Mouse (Mus musculus) liver, embryonic 12.5 days (tissue): ENCODE measurements around the gene Cnppd1. TPM values are rescaled to one million over a fixed set of nuclear protein-coding genes. Genes with fewer than 3 reads are reported as not detected.

ENCODE experiments used
- ATAC-seq: fragments of 200-750 bp; cut with Nextera tagmentation; 2 replicates; pipeline ENCODE4 v1.8.0; 2017; ENCODE audit warnings: moderate number of reproducible peaks, mild to moderate bottlenecking, moderate library complexity
- H3K27ac ChIP-seq: fragments of 300-500 bp; sonication (generic); 2 replicates; pipeline ENCODE4 v1.5.1; 2016; ENCODE audit warnings: mild to moderate bottlenecking
- H3K27me3 ChIP-seq: fragments of 300-500 bp; sonication (generic); replicated peaks from 2 replicates; pipeline ENCODE4 v1.6.1; 2016; ENCODE audit warnings: mild to moderate bottlenecking, moderate library complexity
- H3K36me3 ChIP-seq: fragments of 300-500 bp; sonication (generic); 2 replicates; pipeline ENCODE4 v1.6.1; 2016; ENCODE audit warnings: mild to moderate bottlenecking, moderate library complexity
- H3K4me1 ChIP-seq: fragments of 300-500 bp; sonication (generic); 2 replicates; pipeline ENCODE4 v1.6.1; 2016
- H3K4me2 ChIP-seq: fragments of 300-500 bp; sonication (generic); 2 replicates; pipeline ENCODE4 v1.6.1; 2016; ENCODE audit warnings: mild to moderate bottlenecking, moderate library complexity
- H3K4me3 ChIP-seq: fragments of 300-500 bp; sonication (generic); 2 replicates; pipeline ENCODE4 v1.5.1; 2016; ENCODE audit warnings: mild to moderate bottlenecking, moderate library complexity
- H3K9ac ChIP-seq: fragments of 300-500 bp; sonication (generic); 2 replicates; pipeline ENCODE4 v1.6.1; 2016; ENCODE audit warnings: mild to moderate bottlenecking, moderate library complexity
- H3K9me3 ChIP-seq: fragments of 300-500 bp; sonication (generic); replicated peaks from 2 replicates; pipeline ENCODE4 v1.6.1; 2016; ENCODE audit warnings: mild to moderate bottlenecking, moderate library complexity
- WGBS: fragments of 180-500 bp; shearing (Covaris S2); methylation state at CpG from one replicate; pipeline ENCODE4 v1.1.7; 2016; ENCODE audit not compliant: insufficient replicate concordance; 5-methylcytosine and 5-hydroxymethylcytosine counted together
- polyA plus RNA-seq: library from polyadenylated mRNA; unstranded; fragments of >200 nt; fragmentation: Nextera tagmentation; extraction: Ambion mirVana; gene quantifications from 2 replicates; pipeline ENCODE4 v1.2.1, GENCODE M21; 2016

Cnppd1 gene
- polyA plus RNA-seq, 1 experiment from 2014 or later: 53.2 TPM

DNA sequence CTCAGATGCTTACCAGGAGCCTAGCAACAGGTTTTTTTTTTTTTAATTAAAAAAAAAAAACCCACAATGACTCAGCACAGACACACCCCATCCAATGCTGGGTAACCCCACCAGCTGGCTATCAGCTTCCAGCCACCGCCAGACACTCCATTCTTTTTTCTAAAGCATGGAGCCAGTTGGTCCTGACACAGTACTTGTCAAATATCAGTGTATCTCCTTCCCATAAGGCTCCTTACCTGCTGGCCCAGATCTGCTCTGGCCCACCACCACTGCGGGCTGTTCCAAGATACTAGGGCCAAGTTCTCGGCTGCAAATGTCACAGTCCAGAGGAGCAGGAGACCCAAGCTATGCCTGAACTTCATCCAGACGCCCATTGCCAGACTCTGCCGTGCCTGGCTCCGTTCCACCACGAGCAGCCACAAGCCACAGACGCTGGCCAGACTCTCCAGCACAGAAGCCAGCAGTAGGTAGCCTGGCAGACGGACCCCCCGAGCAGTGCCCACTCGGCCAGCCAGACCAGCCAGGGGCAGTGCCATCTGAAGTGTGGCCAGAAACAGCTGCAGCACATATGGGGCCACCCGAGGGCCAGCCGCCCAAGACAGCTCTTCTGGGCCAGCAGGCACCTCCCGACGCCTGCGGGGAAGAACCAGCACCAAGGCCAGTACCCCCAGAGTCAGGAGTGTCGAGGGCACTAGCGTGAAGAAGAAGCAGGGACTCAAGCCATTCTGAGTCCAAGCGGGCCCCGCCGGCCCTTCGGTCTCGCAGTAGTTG, 37.0 kb upstream of the Cnppd1 start:
- WGBS: 3% methylated on average over 23 of the region's 23 CpGs

DNA sequence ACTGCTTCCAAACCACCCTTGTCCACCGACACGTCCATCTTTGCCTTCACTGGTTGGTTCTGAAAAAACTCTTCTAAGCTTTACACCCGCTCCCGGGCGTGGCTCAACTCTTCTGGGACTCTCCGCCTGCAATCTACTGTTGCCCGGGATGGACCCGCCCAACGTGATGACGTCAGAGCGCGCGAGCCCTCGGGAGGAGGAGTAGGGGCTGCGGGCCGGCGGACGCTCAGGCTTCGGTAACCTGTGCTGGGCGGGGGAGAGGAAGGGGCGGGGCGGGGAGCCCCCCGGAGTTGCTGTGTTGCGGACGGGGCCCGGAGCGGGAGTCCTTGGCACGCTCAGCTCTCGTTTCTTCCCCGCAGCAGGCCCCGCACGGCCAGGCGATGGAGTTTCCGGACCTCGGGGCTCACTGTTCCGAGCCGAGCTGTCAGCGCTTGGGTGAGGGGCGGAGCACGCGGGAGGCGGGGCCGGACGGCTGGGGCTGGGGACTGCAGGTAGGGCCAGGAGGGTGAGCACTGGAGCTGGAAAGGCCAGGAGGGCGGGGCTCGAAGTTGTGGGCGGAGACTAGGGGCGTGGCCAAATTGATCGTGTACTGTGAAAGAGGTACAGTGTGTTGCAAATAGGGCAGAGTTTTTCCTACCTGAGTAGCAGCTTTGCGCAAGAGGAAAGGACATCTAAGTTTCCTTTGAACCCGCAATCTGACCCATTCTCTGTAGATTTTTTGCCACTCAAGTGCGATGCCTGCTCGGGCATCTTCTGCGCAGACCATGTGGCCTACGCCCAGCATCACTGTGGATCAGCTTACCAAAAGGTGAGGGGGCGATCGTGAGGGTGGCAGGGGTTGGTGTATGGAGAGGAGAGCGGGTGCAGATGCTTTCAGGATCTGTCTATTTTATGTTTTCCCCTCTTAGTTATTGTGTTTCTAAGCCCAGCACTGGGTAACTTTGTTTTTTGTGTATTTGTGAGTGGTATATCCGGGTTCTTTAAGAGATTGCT, 26.3 kb upstream of the Cnppd1 start, which contains the start of gene Zfand2b:
Gene Zfand2b, plus strand, starts transcription at position 175 of the 993 bp plus-strand sequence.
- H3K27ac ChIP-seq: peak within 1 kb of the TSS; percentile 97
- peaks cover 33% of the 10 kb centered on the region for H3K4me1 ChIP-seq
- peak within 1 kb of the TSS; percentile 87 for H3K9ac ChIP-seq
- no peaks in the 10 kb centered on the region for H3K9me3 ChIP-seq
- WGBS: 1% methylated on average over 53 of the region's 59 CpGs
- H3K4me3 ChIP-seq: peak within 1 kb of the TSS; percentile 83
- H3K4me2 ChIP-seq: peak within 1 kb of the TSS; percentile 82
- ATAC-seq: peak; percentile 96
- peaks cover 43% of the 10 kb centered on the region for H3K36me3 ChIP-seq
- H3K27me3 ChIP-seq: no peaks in the 10 kb centered on the region

More for the DNA sequence above, 37.0 kb upstream of the Cnppd1 start:
- Histone ChIP-seq H3K36me3 (peaks cover 81% of the 10 kb centered on the region), H3K27ac (peak overlapping the region; percentile 99), H3K9me3 (peaks cover 4% of the 10 kb centered on the region; the same call in 1 of the 2 replicates), H3K27me3 (no peaks in the 10 kb centered on the region), H3K4me3 (peak overlapping the region; percentile 87), H3K4me1 (peaks cover 48% of the 10 kb centered on the region), H3K4me2 (peak overlapping the region; percentile 94), H3K9ac (peak overlapping the region; percentile 96)
- peak; percentile 78 for ATAC-seq

DNA sequence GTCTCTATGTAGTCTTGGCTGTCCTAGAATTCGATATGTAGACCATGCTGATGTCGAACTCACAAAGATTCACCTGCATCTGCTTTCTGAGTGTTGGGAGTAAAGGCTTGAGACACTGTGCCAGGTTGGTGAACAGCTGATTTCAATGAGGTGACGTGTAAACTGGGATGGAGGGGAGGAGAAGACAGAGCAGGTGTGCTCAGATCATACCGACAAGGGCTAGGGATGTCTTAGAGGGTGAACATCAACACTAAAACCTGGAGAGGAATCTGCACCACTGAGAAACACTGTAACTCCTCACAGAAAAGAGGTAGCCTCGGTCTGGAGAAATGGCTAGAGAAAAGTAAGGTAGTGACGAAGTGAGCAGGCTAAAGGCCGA, 25.6 kb upstream of the Cnppd1 start:
- peak overlapping the region; percentile 97 for H3K27ac ChIP-seq
- peaks cover 33% of the 10 kb centered on the region for H3K4me1 ChIP-seq
- WGBS: 10% methylated on average over 7 of the region's 7 CpGs
- H3K9ac ChIP-seq: peak overlapping the region; percentile 87
- H3K27me3 ChIP-seq: no peaks in the 10 kb centered on the region
- H3K36me3 ChIP-seq: peaks cover 36% of the 10 kb centered on the region
- no peaks in the 10 kb centered on the region for H3K9me3 ChIP-seq
- H3K4me3 ChIP-seq: peak overlapping the region; percentile 83
- H3K4me2 ChIP-seq: peak overlapping the region; percentile 82
- ATAC-seq: peak; percentile 30

DNA sequence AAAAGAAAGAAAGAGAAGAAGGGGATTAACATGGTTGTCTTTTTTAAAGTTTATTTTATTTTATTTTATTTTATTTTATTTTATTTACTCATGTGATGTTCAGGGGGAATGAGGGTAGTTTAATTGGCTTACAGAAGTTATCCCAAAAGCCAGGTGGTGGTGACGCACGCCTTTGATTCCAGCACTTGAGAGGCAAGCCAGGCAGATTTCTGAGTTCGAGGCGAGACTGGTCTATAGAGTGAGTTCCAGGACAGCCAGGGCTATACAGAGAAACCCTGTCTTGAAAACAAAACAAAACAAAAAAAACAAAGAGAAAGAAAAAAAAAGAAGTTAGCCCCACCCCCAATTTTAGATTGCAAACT, 17.7 kb upstream of the Cnppd1 start:
- 36% methylated on average over 4 of the region's 4 CpGs for WGBS
- ATAC-seq: peak; percentile 68
- Histone ChIP-seq H3K36me3 (no peaks in the 10 kb centered on the region), H3K4me3 (0 out of 2 replicates have a peak overlapping the region, but pooled peaks have one; percentile 6), H3K27ac (peak overlapping the region; percentile 93), H3K4me2 (peak overlapping the region; percentile 44), H3K9me3 (no peaks in the 10 kb centered on the region), H3K4me1 (peaks cover 45% of the 10 kb centered on the region), H3K27me3 (no peaks in the 10 kb centered on the region), H3K9ac (peak overlapping the region; percentile 40)

DNA sequence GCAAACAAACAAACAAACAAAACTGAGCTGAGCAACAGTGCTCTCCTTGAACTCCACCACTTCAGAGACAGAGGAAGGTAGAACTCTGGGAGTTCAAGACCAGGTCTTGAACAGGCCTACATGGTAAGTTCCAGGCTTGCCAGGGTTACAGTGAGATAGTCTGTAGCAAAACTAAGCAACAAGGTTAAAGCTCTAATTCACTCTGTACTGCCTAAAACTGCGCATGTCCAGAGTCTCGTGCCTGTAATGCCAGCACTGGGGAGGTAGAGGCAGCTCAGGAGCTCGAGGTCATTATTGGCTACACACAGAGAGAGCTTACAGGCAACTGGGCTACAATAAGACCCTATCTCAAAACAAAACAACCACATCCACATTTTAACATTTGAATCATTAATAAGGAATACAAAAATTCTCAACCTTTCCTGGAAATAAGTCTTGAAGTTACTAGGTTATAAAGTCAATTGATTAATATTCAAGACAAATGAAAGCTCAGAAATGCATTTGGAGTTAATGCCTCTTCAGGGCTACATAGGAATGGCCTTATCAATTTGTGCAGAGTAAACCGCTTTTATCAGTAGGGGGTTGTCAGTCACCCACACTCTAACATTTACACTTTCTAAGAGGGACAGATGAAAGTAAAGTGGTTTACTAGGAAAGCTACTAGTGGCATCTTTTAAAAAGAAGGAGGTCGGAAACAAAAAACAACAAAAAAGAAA, 17.2 kb upstream of the Cnppd1 start:
- WGBS: 27% methylated on average over 5 of the region's 5 CpGs
- peak overlapping the region; percentile 50; the same call in 1 of the 2 replicates for H3K9ac ChIP-seq
- H3K27me3 ChIP-seq: no peaks in the 10 kb centered on the region
- no peaks in the 10 kb centered on the region for H3K36me3 ChIP-seq
- ATAC-seq: peak; percentile 94
- peak overlapping the region; percentile 44 for H3K4me2 ChIP-seq
- peak overlapping the region; percentile 93 for H3K27ac ChIP-seq
- no peaks in the 10 kb centered on the region for H3K9me3 ChIP-seq
- H3K4me3 ChIP-seq: no peak overlapping the region
- peaks cover 50% of the 10 kb centered on the region for H3K4me1 ChIP-seq

DNA sequence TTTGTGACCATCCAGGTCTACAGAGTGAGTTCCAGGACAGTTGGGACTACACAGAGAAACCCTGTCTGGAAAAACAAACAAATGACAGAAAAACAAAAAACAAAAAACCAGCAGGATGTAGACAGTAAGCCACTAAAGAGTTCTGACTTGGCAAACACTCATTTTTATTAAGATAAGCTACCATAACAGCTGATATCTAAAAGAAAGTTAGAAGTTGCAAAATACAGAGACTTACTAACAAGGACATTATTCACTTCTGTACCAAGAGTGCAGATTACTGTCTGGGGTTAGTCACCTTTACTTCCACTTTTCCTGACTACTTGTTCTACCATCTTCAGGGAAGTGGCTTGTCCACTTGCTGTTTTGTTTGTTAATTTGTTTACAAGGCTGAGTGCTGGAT, 16.5 kb upstream of the Cnppd1 start:
- Histone ChIP-seq H3K9ac (peak overlapping the region; percentile 50; the same call in 1 of the 2 replicates), H3K27me3 (no peaks in the 10 kb centered on the region), H3K27ac (peak overlapping the region; percentile 93), H3K4me3 (no peak overlapping the region), H3K9me3 (no peaks in the 10 kb centered on the region), H3K4me2 (no peak overlapping the region), H3K4me1 (peaks cover 50% of the 10 kb centered on the region), H3K36me3 (no peaks in the 10 kb centered on the region)
- no peak for ATAC-seq

DNA sequence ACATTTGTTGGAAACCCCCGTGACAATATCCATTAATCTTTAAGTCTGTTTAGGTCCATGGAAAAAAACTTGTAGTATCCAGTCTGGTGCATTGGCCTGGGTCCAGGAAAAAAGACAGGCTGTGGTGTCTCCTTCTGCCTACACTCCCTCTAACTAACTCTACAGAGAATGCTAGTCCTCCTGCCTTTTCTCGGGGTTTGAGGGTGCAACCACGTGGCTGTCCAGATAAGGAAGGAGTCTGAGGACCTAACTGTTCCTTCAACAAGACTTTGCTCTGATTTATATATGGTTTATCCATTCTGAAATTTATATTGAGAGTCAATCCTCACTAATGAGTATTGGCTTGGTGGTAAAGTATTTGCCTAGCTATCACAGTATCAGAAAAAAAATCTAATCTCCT, 13.3 kb upstream of the Cnppd1 start:
- H3K27me3 ChIP-seq: no peaks in the 10 kb centered on the region
- no peak overlapping the region for H3K9ac ChIP-seq
- H3K4me3 ChIP-seq: no peak overlapping the region
- no peak overlapping the region for H3K27ac ChIP-seq
- no peaks in the 10 kb centered on the region for H3K36me3 ChIP-seq
- no peak overlapping the region for H3K4me2 ChIP-seq
- WGBS: 30% methylated on average over 3 of the region's 3 CpGs
- ATAC-seq: no peak
- no peaks in the 10 kb centered on the region for H3K9me3 ChIP-seq
- peaks cover 44% of the 10 kb centered on the region for H3K4me1 ChIP-seq

DNA sequence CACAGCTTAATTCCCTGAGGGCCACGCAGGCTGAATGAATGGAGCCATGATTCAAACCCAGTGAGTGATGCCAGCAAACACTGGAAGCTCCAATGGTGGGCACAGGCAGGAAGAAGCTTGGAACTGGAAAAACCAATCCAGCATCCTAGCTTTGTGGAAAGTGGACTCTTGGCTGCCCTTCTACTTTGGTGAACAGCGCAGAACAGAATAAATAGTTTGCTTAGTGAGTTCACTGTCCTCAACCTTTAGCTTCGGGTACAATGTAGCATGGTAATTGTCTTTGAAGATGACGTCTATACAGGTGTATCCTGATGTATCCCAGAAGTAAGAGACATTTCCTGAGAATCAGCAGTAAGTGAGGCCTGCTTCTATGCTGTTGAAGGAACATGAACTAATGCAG, 6.2 kb upstream of the Cnppd1 start:
- peaks cover 65% of the 10 kb centered on the region for H3K36me3 ChIP-seq
- WGBS: 86% methylated on average over 4 of the region's 4 CpGs
- ATAC-seq: no peak

DNA sequence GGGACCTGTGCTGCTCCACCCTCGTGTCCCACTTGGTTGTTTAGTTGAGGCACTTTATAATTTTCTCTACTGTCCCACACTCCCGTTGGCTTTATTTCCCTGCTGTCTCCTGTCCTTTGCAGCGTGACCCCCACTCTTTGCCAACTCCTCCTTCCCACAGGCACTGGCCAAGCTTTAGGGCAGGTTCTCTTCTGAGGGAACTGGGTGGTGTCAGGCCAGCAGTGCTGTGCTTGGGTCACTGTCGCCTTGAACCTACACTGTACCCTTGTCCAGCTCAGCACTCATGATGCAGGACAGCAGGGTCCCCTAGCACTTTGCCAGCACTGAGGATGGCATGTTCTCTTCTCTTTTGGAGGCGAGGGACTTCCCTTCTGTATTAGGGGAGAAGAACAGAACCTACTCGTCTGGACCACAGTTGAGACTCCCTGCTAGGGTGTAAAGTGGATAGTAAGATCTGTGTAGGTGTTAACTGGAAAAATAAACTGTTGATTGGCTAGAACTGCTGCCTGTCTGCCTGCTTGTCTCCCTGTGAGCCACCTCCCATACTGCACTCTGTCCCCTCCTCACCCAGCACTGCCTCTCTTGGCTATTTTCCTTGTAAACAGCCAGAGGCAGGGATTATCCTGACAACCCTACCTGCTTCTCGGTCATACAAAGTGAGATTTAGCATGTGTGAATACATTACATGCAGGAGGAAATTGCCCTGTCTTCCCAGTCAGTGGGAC, 5.1 kb upstream of the Cnppd1 start:
- no peak for ATAC-seq
- 0 out of 2 replicates have a peak overlapping the region, but pooled peaks have one; percentile 88 for H3K4me2 ChIP-seq
- no peaks in the 10 kb centered on the region for H3K9me3 ChIP-seq
- H3K9ac ChIP-seq: peak overlapping the region; percentile 45; the same call in 1 of the 2 replicates
- peaks cover 65% of the 10 kb centered on the region for H3K36me3 ChIP-seq
- no peak overlapping the region for H3K4me3 ChIP-seq
- peaks cover 45% of the 10 kb centered on the region for H3K4me1 ChIP-seq
- H3K27ac ChIP-seq: peak overlapping the region; percentile 99
- H3K27me3 ChIP-seq: no peaks in the 10 kb centered on the region
- WGBS: 81% methylated on average over 7 of the region's 7 CpGs

More for the DNA sequence above, 6.2 kb upstream of the Cnppd1 start:
- no peak overlapping the region for H3K9ac ChIP-seq
- no peak overlapping the region for H3K4me3 ChIP-seq
- H3K27ac ChIP-seq: no peak overlapping the region
- no peaks in the 10 kb centered on the region for H3K27me3 ChIP-seq
- H3K4me1 ChIP-seq: peaks cover 43% of the 10 kb centered on the region
- no peaks in the 10 kb centered on the region for H3K9me3 ChIP-seq
- H3K4me2 ChIP-seq: no peak overlapping the region

DNA sequence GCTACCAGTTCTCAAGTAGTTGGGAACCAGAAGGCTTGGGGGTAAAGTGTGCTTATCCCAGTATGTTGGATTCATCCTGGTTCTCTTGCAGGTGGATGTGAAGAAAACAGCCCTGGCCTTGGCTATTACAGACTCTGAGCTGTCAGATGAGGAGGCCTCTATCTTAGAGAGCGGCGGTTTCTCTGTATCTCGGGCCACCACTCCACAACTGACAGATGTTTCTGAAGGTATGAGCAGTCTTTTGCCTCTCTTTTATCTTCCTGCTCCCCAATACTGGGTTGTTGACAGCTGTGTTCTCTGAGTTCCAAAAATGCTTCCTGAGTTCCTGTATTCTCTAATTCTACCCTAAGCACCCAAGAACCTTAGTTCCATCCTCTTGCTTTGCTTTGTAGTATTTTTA, 3.1 kb upstream of the Cnppd1 start:
- peak overlapping the region; percentile 92; the same call in 1 of the 2 replicates for H3K9ac ChIP-seq
- no peaks in the 10 kb centered on the region for H3K27me3 ChIP-seq
- WGBS: 35% methylated on average over 3 of the region's 3 CpGs
- H3K4me2 ChIP-seq: peak overlapping the region; percentile 88
- ATAC-seq: peak; percentile 23; the same call in 1 of the 2 replicates
- peak overlapping the region; percentile 81 for H3K4me3 ChIP-seq
- peak overlapping the region; percentile 99 for H3K27ac ChIP-seq
- H3K9me3 ChIP-seq: no peaks in the 10 kb centered on the region
- H3K36me3 ChIP-seq: peaks cover 65% of the 10 kb centered on the region
- H3K4me1 ChIP-seq: peaks cover 51% of the 10 kb centered on the region
